Mouse (Mus musculus) cortical plate, adult 2 months (tissue): ENCODE measurements around the gene Slc25a48.

Source experiments
- CTCF ChIP-seq: fragments of 200-500 bp; IDR thresholded peaks from 2 replicates; pipeline ENCODE4 v1.5.1; 2011; ENCODE audit warnings: mild to moderate bottlenecking, control low read depth, low read length; ENCODE audit not compliant: insufficient read depth; ENCODE audit errors: extremely low read depth
- POLR2A ChIP-seq: fragments of 200-500 bp; IDR thresholded peaks from 2 replicates; pipeline ENCODE4 v1.6.1; 2011; ENCODE audit warnings: mild to moderate bottlenecking, low read length, control low read depth; ENCODE audit not compliant: insufficient read depth; ENCODE audit errors: extremely low read depth

DNA sequence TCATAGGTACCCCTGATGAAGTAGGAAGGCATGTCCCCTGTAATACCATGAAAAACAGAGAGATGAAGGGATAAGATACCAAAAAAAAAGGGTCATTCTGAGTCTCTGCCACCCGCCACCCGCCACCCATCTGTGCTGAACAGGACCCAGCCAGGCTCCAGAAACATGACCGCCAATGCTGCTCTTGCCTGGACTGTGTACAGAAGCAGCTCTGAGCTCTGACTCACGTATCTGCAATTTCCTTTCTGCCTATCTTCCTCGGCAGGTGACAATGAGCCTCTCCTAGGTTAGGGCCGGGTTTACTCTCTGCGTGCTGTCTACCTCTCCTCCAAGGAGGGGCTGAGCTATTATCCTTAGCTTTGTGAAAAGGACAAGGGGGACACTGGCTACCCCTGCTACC lies 5.3 kb downstream of the Slc25a48 start:
- TF ChIP-seq CTCF (no peak), POLR2A (no peak)
